Mouse (Mus musculus) naive thymus-derived CD4-positive, alpha-beta T cell, adult 2 months (primary cell): ENCODE measurements around the gene March4.

ENCODE experiments used
- DNase-seq: peaks from one replicate; pipeline ENCODE4 v3.0.0-alpha.2; 2011; ENCODE audit warnings: low read depth

The March4 gene

GRCm38 (mm10) chr1:72530516-72531196 is 6.1 kb downstream of the March4 start:
- no peak for DNase-seq

- DNase-seq = no peak
Observed at GRCm38 (mm10) chr1:72529192-72529591, 7.5 kb downstream of the March4 start.

- DNase-seq = no peak
Observed at GRCm38 (mm10) chr1:72523601-72524000, 13.1 kb downstream of the March4 start.

GRCm38 (mm10) chr1:72510778-72511520 is 25.8 kb downstream of the March4 start:
- no peak for DNase-seq

GRCm38 (mm10) chr1:72509551-72509950 is 27.2 kb downstream of the March4 start:
- DNase-seq = no peak

GRCm38 (mm10) chr1:72507670-72508069 is 29.1 kb downstream of the March4 start:
- no peak for DNase-seq

GRCm38 (mm10) chr1:72506202-72506601 is 30.5 kb downstream of the March4 start:
- DNase-seq = no peak

- no peak for DNase-seq
Observed at GRCm38 (mm10) chr1:72497609-72498008, 39.1 kb downstream of the March4 start.

- no peak for DNase-seq
Observed at GRCm38 (mm10) chr1:72493454-72493853, 43.3 kb downstream of the March4 start.

GRCm38 (mm10) chr1:72492666-72493065 is 44.1 kb downstream of the March4 start:
- no peak for DNase-seq

GRCm38 (mm10) chr1:72491307-72491706 is 45.4 kb downstream of the March4 start:
- DNase-seq = no peak

GRCm38 (mm10) chr1:72490801-72491200 is 45.9 kb downstream of the March4 start:
- no peak for DNase-seq

GRCm38 (mm10) chr1:72490193-72490592 is 46.5 kb downstream of the March4 start:
- no peak for DNase-seq

GRCm38 (mm10) chr1:72476594-72476993 is 60.1 kb downstream of the March4 start:
- DNase-seq = no peak

- no peak for DNase-seq
Observed at GRCm38 (mm10) chr1:72469075-72469474, 67.7 kb downstream of the March4 start.

GRCm38 (mm10) chr1:72468466-72469003 is 68.2 kb downstream of the March4 start:
- no peak for DNase-seq

- no peak for DNase-seq
Observed at GRCm38 (mm10) chr1:72464926-72465583, 71.7 kb downstream of the March4 start.

- DNase-seq = no peak
Observed at GRCm38 (mm10) chr1:72462516-72462915, 74.2 kb downstream of the March4 start.

GRCm38 (mm10) chr1:72457652-72458051 is 79.1 kb downstream of the March4 start:
- no peak for DNase-seq

GRCm38 (mm10) chr1:72455923-72456322 is 80.8 kb downstream of the March4 start:
- no peak for DNase-seq

GRCm38 (mm10) chr1:72454733-72455201 is 82.0 kb downstream of the March4 start:
- no peak for DNase-seq

GRCm38 (mm10) chr1:72452839-72453238 is 83.9 kb downstream of the March4 start:
- DNase-seq = no peak

GRCm38 (mm10) chr1:72450790-72451189 is 85.9 kb downstream of the March4 start:
- no peak for DNase-seq
